Mouse (Mus musculus): ENCODE measurements around the gene Rplp2. TPM values are rescaled to one million over a fixed set of nuclear protein-coding genes. Genes with fewer than 3 reads are reported as not detected.
"Not testable (repeated sequence)": the region's sequence is repeated elsewhere in the genome, so short reads cannot be mapped to it uniquely, and the experiment has no call there.

Gene Rplp2
- polyA plus RNA-seq, 1 experiment from 2014 or later, result 898 TPM

DNA sequence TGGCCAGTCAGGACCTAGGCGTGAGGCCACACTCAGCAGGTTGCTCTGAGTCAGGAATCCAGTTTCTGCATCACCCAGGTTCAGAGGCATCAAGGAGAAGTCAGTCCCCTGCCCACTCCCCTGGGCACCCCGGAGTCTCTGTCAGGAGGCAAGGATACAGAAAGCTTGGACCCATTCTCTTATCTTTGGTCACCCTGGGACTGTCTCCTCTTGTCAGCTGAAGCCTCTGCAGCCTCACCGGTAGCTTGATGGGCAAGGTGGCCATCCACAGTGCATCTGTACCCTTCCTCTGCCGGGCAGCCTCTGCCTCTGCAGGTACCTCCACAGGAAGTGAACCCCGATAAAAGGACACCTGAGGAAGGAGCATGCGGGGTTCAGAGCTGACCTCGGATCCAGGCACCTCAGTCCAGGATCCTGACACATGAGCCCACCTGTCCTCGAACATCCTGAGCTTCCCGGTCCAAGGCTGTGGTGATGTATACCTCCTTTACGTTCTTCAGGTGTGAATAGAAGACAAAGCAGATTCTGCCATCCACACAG, 8.0 kb upstream of the Rplp2 start:
- Histone ChIP-seq H3K4me2 (ENCODE audit: low read depth) (no peak overlapping the region), H3K4me1 (ENCODE audit: control insufficient read depth, insufficient read depth, low read length) (peaks cover 33% of the 10 kb centered on the region)
- no peak for ATAC-seq (ENCODE audit: insufficient read depth, low FRiP score, low TSS enrichment)

DNA sequence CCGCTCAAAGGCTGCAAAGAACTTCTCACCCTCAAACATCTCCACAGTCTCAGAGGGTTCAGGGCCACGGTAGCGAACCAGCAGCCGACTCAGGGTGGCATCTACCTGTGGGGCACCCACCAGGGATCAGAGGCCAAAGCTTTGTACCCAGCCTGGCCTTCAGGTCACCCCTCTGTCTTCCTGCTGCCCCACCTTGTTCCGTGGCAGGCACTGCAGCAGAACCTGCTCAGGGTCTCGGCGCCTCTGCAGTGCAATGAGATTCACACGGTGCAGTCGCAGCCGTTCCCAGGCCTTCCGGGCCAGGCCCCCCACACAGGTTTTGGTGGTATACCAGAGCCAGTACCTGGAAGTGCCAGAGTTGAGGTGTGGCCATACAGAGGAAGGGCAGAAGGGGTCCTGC, 7.4 kb upstream of the Rplp2 start:
- no peaks in the 10 kb centered on the region for H3K9me3 ChIP-seq (ENCODE audit: control insufficient read depth, low read length)
- H3K27me3 ChIP-seq (ENCODE audit: control insufficient read depth, insufficient read depth, low read length), result no peaks in the 10 kb centered on the region
- no peak overlapping the region for H3K9ac ChIP-seq (ENCODE audit: low read length)
- H3K27ac ChIP-seq (ENCODE audit: low read depth, low read length), result no peak overlapping the region
- WGBS, result 95% methylated on average over 11 of the region's 11 CpGs
- 0 out of 2 replicates have a peak, but pooled peaks cover 3% of the 10 kb centered on the region for H3K36me3 ChIP-seq (ENCODE audit: control insufficient read depth, insufficient read depth, low read length)
- DNase-seq (ENCODE audit: low spot score) (no peak), ATAC-seq (ENCODE audit: insufficient read depth, low FRiP score, low TSS enrichment) (no peak)
- H3K4me2 ChIP-seq (ENCODE audit: low read depth), result no peak overlapping the region
- H3K4me1 ChIP-seq (ENCODE audit: control insufficient read depth, insufficient read depth, low read length), result peaks cover 27% of the 10 kb centered on the region
- no peak overlapping the region for H3K4me3 ChIP-seq (ENCODE audit: low read depth, low read length)

More for the DNA sequence above, 8.0 kb upstream of the Rplp2 start:
- 0 out of 2 replicates have a peak, but pooled peaks cover 3% of the 10 kb centered on the region for H3K36me3 ChIP-seq (ENCODE audit: control insufficient read depth, insufficient read depth, low read length)
- H3K9me3 ChIP-seq (ENCODE audit: control insufficient read depth, low read length), result no peaks in the 10 kb centered on the region
- no peak overlapping the region for H3K27ac ChIP-seq (ENCODE audit: low read depth, low read length)
- WGBS, result 95% methylated on average over 10 of the region's 10 CpGs
- H3K9ac ChIP-seq (ENCODE audit: low read length), result no peak overlapping the region
- no peak for DNase-seq (ENCODE audit: low spot score)
- H3K4me3 ChIP-seq (ENCODE audit: low read depth, low read length), result no peak overlapping the region
- H3K27me3 ChIP-seq (ENCODE audit: control insufficient read depth, insufficient read depth, low read length), result no peaks in the 10 kb centered on the region

DNA sequence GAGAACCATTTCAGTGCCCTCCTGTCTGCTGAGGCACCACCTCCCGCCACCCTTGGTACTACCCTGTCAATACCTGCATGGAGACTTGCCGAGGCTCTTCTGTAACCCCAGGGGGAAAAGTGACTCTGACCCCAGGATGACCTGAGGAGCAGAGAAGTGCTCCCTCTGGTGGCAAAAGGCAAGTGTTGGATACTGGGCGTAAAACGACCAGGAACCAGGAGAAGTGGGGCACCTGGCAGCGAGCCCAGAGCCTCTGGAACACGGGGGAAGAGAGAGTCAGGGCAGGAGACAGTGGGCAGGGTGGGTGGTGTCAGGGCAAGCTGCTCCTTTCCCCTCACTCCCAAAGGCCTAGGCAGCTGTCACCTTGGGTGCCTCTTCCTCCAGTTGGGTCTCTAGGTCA, 6.6 kb upstream of the Rplp2 start:
- Histone ChIP-seq H3K9ac (ENCODE audit: low read length) (no peak overlapping the region), H3K36me3 (ENCODE audit: control insufficient read depth, insufficient read depth, low read length) (0 out of 2 replicates have a peak, but pooled peaks cover 3% of the 10 kb centered on the region), H3K27me3 (ENCODE audit: control insufficient read depth, insufficient read depth, low read length) (no peaks in the 10 kb centered on the region), H3K27ac (ENCODE audit: low read depth, low read length) (no peak overlapping the region), H3K4me2 (ENCODE audit: low read depth) (no peak overlapping the region), H3K9me3 (ENCODE audit: control insufficient read depth, low read length) (no peaks in the 10 kb centered on the region), H3K4me1 (ENCODE audit: control insufficient read depth, insufficient read depth, low read length) (peaks cover 22% of the 10 kb centered on the region), H3K4me3 (ENCODE audit: low read depth, low read length) (no peak overlapping the region)
- WGBS, result 31% methylated on average over 6 of the region's 6 CpGs
- ATAC-seq (ENCODE audit: insufficient read depth, low FRiP score, low TSS enrichment) (no peak), DNase-seq (ENCODE audit: low spot score) (no peak)

DNA sequence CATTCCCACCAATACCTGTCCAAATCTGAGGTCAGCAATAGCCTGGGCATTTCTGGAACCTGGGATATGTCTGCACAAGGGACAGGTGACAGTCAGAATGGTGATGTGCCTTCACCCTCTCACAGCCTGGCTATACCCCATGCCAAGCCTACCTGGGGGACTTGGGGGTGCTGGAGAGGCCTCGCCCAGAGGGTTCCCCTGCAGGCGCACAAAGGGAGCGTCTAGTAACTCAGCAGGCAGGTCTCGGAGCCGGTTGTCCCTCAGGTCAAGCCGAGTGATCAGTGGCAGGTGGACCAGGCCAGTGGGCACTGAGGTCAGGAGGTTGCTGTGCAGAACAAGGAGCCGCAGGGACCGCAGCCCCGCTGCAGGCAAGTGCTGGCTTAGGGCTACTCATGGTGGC, 5.7 kb upstream of the Rplp2 start:
- WGBS, result 97% methylated on average over 9 of the region's 9 CpGs

DNA sequence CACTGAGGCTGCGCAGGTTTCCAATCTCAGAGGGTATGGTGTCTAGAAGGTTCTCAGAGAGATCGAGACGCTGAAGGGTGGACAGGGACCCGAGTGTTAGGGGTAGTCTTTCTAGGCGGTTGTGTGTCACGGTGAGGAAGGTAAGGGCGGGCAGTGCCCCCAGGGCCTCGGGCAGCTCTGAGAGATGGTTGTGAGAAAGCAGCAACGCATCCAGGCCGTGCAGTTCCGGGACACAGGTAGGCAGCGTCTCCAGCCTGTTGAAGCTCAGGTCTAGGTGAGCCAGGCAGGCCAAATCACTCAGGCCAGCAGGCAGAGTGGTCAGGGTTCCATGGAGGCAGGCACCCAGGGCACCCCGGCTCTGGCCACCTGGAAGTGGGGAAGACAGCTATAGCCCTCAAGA, 5.0 kb upstream of the Rplp2 start:
- H3K4me3 ChIP-seq (ENCODE audit: low read depth, low read length), result no peak overlapping the region
- 0 out of 2 replicates have a peak, but pooled peaks cover 3% of the 10 kb centered on the region for H3K36me3 ChIP-seq (ENCODE audit: control insufficient read depth, insufficient read depth, low read length)
- ATAC-seq (ENCODE audit: insufficient read depth, low FRiP score, low TSS enrichment), result no peak
- H3K9ac ChIP-seq (ENCODE audit: low read length), result peak overlapping the region; percentile 60; the same call in 1 of the 2 replicates
- H3K9me3 ChIP-seq (ENCODE audit: control insufficient read depth, low read length), result no peaks in the 10 kb centered on the region
- DNase-seq (ENCODE audit: low spot score), result no peak
- no peak overlapping the region for H3K27ac ChIP-seq (ENCODE audit: low read depth, low read length)
- no peak overlapping the region; the same call in 1 of the 2 replicates for H3K4me2 ChIP-seq (ENCODE audit: low read depth)
- no peaks in the 10 kb centered on the region for H3K27me3 ChIP-seq (ENCODE audit: control insufficient read depth, insufficient read depth, low read length)
- peaks cover 13% of the 10 kb centered on the region for H3K4me1 ChIP-seq (ENCODE audit: control insufficient read depth, insufficient read depth, low read length)
- 90% methylated on average over 13 of the region's 13 CpGs for WGBS

More for the DNA sequence above, 5.7 kb upstream of the Rplp2 start:
- Histone ChIP-seq H3K9me3 (ENCODE audit: control insufficient read depth, low read length) (no peaks in the 10 kb centered on the region), H3K4me1 (ENCODE audit: control insufficient read depth, insufficient read depth, low read length) (peaks cover 16% of the 10 kb centered on the region), H3K27ac (ENCODE audit: low read depth, low read length) (no peak overlapping the region), H3K27me3 (ENCODE audit: control insufficient read depth, insufficient read depth, low read length) (no peaks in the 10 kb centered on the region), H3K36me3 (ENCODE audit: control insufficient read depth, insufficient read depth, low read length) (0 out of 2 replicates have a peak, but pooled peaks cover 3% of the 10 kb centered on the region), H3K4me3 (ENCODE audit: low read depth, low read length) (no peak overlapping the region), H3K4me2 (ENCODE audit: low read depth) (no peak overlapping the region), H3K9ac (ENCODE audit: low read length) (no peak overlapping the region)
- ATAC-seq (ENCODE audit: insufficient read depth, low FRiP score, low TSS enrichment) (no peak), DNase-seq (ENCODE audit: low spot score) (no peak)

DNA sequence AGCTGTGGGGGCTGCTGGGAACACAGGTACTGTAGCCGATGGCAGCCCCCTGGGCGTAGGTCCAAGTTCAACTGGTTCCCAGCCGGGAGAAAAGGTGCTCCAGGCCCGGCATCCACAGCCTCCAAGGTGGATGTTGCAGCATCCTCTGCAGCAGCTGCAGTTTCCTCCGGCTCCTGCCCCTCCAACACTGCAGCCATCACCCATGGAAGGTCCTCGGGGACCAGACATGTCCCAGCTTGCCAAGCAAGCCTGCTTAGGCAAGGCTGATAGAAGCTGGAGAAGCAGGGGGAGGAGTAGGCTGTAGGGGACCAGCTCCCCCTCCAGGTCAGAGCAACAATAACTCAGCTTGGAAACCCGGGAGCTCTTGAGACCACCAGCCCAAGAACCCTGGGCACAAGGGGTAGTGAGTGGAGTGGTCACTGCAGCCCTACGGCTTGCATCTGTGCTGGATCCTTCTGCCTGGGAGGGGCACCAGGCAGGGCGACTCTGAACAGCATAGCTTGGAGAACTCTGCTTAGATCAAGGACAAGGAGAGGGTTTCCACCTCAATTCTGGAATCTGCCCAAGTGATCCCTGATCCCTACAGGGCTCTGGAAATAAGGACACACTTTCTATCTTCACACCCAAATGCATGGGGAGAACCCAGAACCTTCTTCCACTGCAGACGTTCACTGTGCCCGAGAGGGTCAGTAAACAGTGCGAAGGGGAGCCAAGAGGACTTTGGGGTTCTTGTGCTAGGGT, 3.9 kb upstream of the Rplp2 start:
- Histone ChIP-seq H3K9ac (ENCODE audit: low read length) (peak overlapping the region; percentile 60), H3K27ac (ENCODE audit: low read depth, low read length) (no peak overlapping the region), H3K27me3 (ENCODE audit: control insufficient read depth, insufficient read depth, low read length) (no peaks in the 10 kb centered on the region), H3K4me1 (ENCODE audit: control insufficient read depth, insufficient read depth, low read length) (peaks cover 15% of the 10 kb centered on the region), H3K4me3 (ENCODE audit: low read depth, low read length) (peak overlapping the region; percentile 35), H3K4me2 (ENCODE audit: low read depth) (peak overlapping the region; percentile 77), H3K36me3 (ENCODE audit: control insufficient read depth, insufficient read depth, low read length) (0 out of 2 replicates have a peak, but pooled peaks cover 3% of the 10 kb centered on the region), H3K9me3 (ENCODE audit: control insufficient read depth, low read length) (no peaks in the 10 kb centered on the region)
- ATAC-seq (ENCODE audit: insufficient read depth, low FRiP score, low TSS enrichment), result no peak
- whole genome bisulfite sequencing, result 32% methylated on average over 12 of the region's 12 CpGs
- DNase-seq (ENCODE audit: low spot score), result peak; percentile 51

DNA sequence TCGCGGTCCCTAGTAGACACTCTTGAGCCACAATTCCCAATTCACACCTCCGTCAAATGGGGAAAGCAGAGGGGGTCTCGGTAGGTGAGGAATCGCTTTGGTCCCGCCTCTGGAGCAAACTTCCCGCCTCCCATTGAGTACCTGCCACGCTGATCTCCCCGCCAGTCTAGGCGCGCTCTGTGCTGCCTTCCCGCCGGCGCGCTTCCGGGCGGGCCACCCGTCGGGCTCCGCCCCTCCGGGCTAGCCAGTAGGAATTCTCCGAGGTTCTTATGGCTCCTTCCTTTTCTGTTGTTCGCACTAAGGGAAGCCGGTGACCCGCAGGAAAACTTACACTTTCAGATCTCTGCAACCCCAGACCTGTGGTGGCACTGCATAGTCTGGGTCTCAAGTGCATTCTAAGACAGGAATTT, 3.3 kb upstream of the Rplp2 start, which contains the start of gene Pidd1:
Gene Pidd1, minus strand, starts transcription at position 198 of the 410 bp plus-strand sequence.
- WGBS, result under 1% methylated on average over 25 of the region's 25 CpGs
- peak within 1 kb of the TSS; percentile 77 for H3K4me2 ChIP-seq (ENCODE audit: low read depth)
- no peak within 1 kb of the TSS for H3K27ac ChIP-seq (ENCODE audit: low read depth, low read length)
- peaks cover 6% of the 10 kb centered on the region; the same call in 1 of the 2 replicates for H3K36me3 ChIP-seq (ENCODE audit: control insufficient read depth, insufficient read depth, low read length)
- peaks cover 21% of the 10 kb centered on the region for H3K4me1 ChIP-seq (ENCODE audit: control insufficient read depth, insufficient read depth, low read length)
- no peaks in the 10 kb centered on the region for H3K9me3 ChIP-seq (ENCODE audit: control insufficient read depth, low read length)
- ATAC-seq (ENCODE audit: insufficient read depth, low FRiP score, low TSS enrichment), result no peak
- peak; percentile 82 for DNase-seq (ENCODE audit: low spot score)
- peak within 1 kb of the TSS; percentile 60 for H3K9ac ChIP-seq (ENCODE audit: low read length)
- no peaks in the 10 kb centered on the region for H3K27me3 ChIP-seq (ENCODE audit: control insufficient read depth, insufficient read depth, low read length)
- peak within 1 kb of the TSS; percentile 35 for H3K4me3 ChIP-seq (ENCODE audit: low read depth, low read length)

DNA sequence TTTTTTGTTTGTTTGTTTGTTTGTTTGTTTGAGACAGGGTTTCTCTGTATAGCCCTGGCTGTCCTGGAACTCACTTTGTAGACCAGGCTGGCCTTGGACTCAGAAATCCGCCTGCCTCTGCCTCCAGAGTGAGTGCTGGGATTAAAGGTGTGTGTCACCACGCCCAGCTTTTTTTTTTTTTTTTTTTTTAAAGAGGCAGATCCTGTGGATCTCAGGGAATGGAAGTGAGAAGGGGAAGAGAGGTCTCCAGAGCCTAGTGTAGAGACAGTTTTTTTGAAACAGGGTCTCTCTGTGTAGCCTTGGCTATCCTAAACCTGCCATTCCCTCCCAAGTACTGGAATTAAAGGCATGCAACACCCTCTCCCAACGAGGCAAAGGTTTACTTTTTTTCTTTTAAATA, 796 bp upstream of the Rplp2 start:
- not testable (repeated sequence) for H3K4me3 ChIP-seq (ENCODE audit: low read depth, low read length)

DNA sequence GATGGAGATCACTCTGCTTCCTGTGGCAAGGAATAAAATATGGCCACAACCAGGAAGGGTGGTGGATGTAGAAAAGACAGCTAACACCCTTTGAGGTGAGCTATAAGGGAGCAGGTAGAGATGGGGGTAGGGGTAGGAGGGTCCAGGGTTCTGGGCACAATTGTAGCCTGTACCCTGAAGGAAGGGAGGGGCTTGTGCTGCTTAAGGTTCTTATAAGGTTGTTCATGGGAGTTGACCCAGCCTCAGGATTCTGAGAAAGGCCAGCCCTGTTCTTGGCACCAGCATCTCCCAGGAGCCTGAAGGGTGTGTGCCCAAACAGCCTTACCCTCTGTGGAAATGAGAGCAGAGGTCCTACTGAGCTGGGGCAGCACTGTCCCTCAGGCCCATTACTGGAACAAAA, 4.8 kb downstream of the Rplp2 start:
- no peaks in the 10 kb centered on the region for H3K27me3 ChIP-seq (ENCODE audit: control insufficient read depth, insufficient read depth, low read length)
- no peak overlapping the region for H3K9ac ChIP-seq (ENCODE audit: low read length)
- H3K27ac ChIP-seq (ENCODE audit: low read depth, low read length), result no peak overlapping the region
- H3K4me2 ChIP-seq (ENCODE audit: low read depth), result no peak overlapping the region
- peaks cover 11% of the 10 kb centered on the region for H3K36me3 ChIP-seq (ENCODE audit: control insufficient read depth, insufficient read depth, low read length)
- DNase-seq (ENCODE audit: low spot score) (no peak), ATAC-seq (ENCODE audit: insufficient read depth, low FRiP score, low TSS enrichment) (no peak)
- H3K4me3 ChIP-seq (ENCODE audit: low read depth, low read length), result no peak overlapping the region
- H3K4me1 ChIP-seq (ENCODE audit: control insufficient read depth, insufficient read depth, low read length), result peaks cover 15% of the 10 kb centered on the region
- H3K9me3 ChIP-seq (ENCODE audit: control insufficient read depth, low read length), result no peaks in the 10 kb centered on the region

More for the DNA sequence above, 796 bp upstream of the Rplp2 start:
- DNase-seq (ENCODE audit: low spot score); H3K27ac ChIP-seq (ENCODE audit: low read depth, low read length); H3K36me3 ChIP-seq (ENCODE audit: control insufficient read depth, insufficient read depth, low read length); H3K9me3 ChIP-seq (ENCODE audit: control insufficient read depth, low read length); H3K4me2 ChIP-seq (ENCODE audit: low read depth); ATAC-seq (ENCODE audit: insufficient read depth, low FRiP score, low TSS enrichment); H3K27me3 ChIP-seq (ENCODE audit: control insufficient read depth, insufficient read depth, low read length); H3K9ac ChIP-seq (ENCODE audit: low read length): not testable (repeated sequence)
- 85% methylated on average over 3 of the region's 3 CpGs for WGBS
- H3K4me1 ChIP-seq (ENCODE audit: control insufficient read depth, insufficient read depth, low read length), result peaks cover 22% of the 10 kb centered on the region

Measured in neural tube, embryonic 11.5 days (tissue).